Mouse (Mus musculus) limb, embryonic 11.5 days (tissue): Measurements from ENCODE around the gene Bcdin3d. TPM values are rescaled to one million over a fixed set of nuclear protein-coding genes. Genes with fewer than 3 reads are reported as not detected.

Source experiments
- ATAC-seq: fragments of 200-750 bp; cut with Nextera tagmentation; 2 replicates; pipeline ENCODE4 v1.8.0; 2017; ENCODE audit warnings: low read depth; ENCODE audit not compliant: insufficient number of reproducible peaks, low FRiP score, low TSS enrichment
- DNase-seq: peaks from one replicate; pipeline ENCODE4 v3.0.0-alpha.2; 2015; ENCODE audit warnings: low spot score
- H3K27ac ChIP-seq: fragments of 300-500 bp; sonication (generic); replicated peaks from 2 replicates; pipeline ENCODE4 v1.5.1; 2014; ENCODE audit warnings: low read depth, mild to moderate bottlenecking, low read length
- H3K27me3 ChIP-seq: fragments of 300-500 bp; sonication (generic); 2 replicates; pipeline ENCODE4 v1.6.1; 2014; ENCODE audit warnings: mild to moderate bottlenecking, low read length, mixed read lengths; ENCODE audit not compliant: control insufficient read depth, insufficient read depth
- H3K36me3 ChIP-seq: fragments of 300-500 bp; sonication (generic); 2 replicates; pipeline ENCODE4 v1.6.1; 2014; ENCODE audit warnings: mild to moderate bottlenecking, low read length, moderate library complexity, mixed read lengths; ENCODE audit not compliant: control insufficient read depth, insufficient read depth
- H3K4me1 ChIP-seq: fragments of 300-500 bp; sonication (generic); 2 replicates; pipeline ENCODE4 v1.6.1; 2014; ENCODE audit warnings: low read length, mixed read lengths; ENCODE audit not compliant: control insufficient read depth, insufficient read depth
- H3K4me2 ChIP-seq: fragments of 300-500 bp; sonication (generic); 2 replicates; pipeline ENCODE4 v1.6.1; 2014; ENCODE audit warnings: low read depth, mild to moderate bottlenecking, moderate library complexity; ENCODE audit not compliant: severe bottlenecking
- H3K4me3 ChIP-seq: fragments of 300-500 bp; sonication (generic); 2 replicates; pipeline ENCODE4 v1.5.1; 2014; ENCODE audit warnings: low read depth, low read length
- H3K9ac ChIP-seq: fragments of 300-500 bp; sonication (generic); 2 replicates; pipeline ENCODE4 v1.6.1; 2014; ENCODE audit warnings: mild to moderate bottlenecking, low read length
- H3K9me3 ChIP-seq: fragments of 300-500 bp; sonication (generic); 2 replicates; pipeline ENCODE4 v1.6.1; 2016; ENCODE audit warnings: low read length; ENCODE audit not compliant: control insufficient read depth
- WGBS: fragments of 180-500 bp; shearing (Covaris S2); extraction: QIAGEN DNeasy Blood & Tissue Kit; methylation state at CpG from one replicate; pipeline ENCODE4 v1.1.7; 2014; 5-methylcytosine and 5-hydroxymethylcytosine counted together
- polyA plus RNA-seq: library from polyadenylated mRNA; unstranded; fragments of >200 nt; fragmentation: Nextera tagmentation; extraction: Ambion mirVana; gene quantifications from 2 replicates; pipeline ENCODE4 v1.2.1, GENCODE M21; 2014

The Bcdin3d gene
- polyA plus RNA-seq, 1 experiment from 2014 or later, result 17.8 TPM

DNA sequence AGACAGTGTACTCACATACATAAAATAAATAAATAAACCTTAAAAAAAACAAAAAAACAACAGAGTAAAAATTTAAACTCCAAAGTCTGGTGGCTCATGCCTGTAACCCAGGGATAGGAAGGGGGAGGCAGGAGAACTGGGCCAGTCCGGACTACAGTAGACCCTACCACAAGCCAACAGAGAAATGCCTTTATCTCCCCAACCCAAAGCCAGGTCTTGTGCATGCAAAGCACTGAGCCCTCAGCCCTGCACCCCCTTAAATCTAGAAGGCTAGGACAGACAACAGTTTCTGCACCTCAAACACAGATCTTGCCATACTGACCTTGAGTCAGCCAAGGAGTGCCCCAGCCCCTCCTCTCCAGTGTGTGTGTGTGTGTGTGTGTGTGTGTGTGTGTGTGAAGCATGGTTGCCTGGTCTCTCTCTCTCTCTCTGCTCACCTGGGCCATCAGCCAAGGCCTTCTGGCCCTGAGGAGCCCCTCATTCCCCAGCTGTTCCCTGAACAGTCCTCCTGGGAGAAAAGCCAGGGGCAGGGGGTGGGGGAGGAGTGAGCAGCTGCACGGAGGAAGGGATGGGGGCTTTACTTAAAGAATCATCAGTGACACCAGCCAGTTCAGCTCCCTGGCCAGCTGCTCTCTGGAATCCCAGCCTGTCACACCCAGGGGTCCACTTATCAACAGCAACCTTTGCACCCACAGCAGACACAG, 34.3 kb downstream of the Bcdin3d start:
- Histone ChIP-seq H3K4me1 (peaks cover 17% of the 10 kb centered on the region), H3K27ac (0 out of 2 replicates have a peak overlapping the region, but pooled peaks have one; percentile 21), H3K4me2 (no peak overlapping the region), H3K36me3 (no peaks in the 10 kb centered on the region; the same call in 1 of the 2 replicates), H3K9ac (no peak overlapping the region), H3K9me3 (no peaks in the 10 kb centered on the region), H3K4me3 (no peak overlapping the region), H3K27me3 (no peaks in the 10 kb centered on the region)
- DNase-seq, result no peak
- ATAC-seq, result peak; percentile 67
- 48% methylated on average over 2 of the region's 2 CpGs for WGBS

GRCm38 (mm10) chr15:99438966-99439698, 35.4 kb downstream of the Bcdin3d start:
- WGBS, result 81% methylated on average over 8 of the region's 8 CpGs
- H3K4me2 ChIP-seq, result no peak overlapping the region
- H3K36me3 ChIP-seq, result no peaks in the 10 kb centered on the region; the same call in 1 of the 2 replicates
- H3K27ac ChIP-seq, result no peak overlapping the region
- ATAC-seq (no peak), DNase-seq (no peak)
- H3K9ac ChIP-seq, result no peak overlapping the region
- H3K9me3 ChIP-seq, result no peaks in the 10 kb centered on the region
- H3K4me3 ChIP-seq, result no peak overlapping the region
- peaks cover 17% of the 10 kb centered on the region for H3K4me1 ChIP-seq
- no peaks in the 10 kb centered on the region for H3K27me3 ChIP-seq

- Histone ChIP-seq H3K4me2 (no peak overlapping the region), H3K9me3 (no peaks in the 10 kb centered on the region), H3K4me3 (no peak overlapping the region), H3K9ac (no peak overlapping the region), H3K27ac (no peak overlapping the region), H3K27me3 (no peaks in the 10 kb centered on the region), H3K36me3 (no peaks in the 10 kb centered on the region; the same call in 1 of the 2 replicates), H3K4me1 (peaks cover 4% of the 10 kb centered on the region; the same call in 1 of the 2 replicates)
- DNase-seq, result no peak
- ATAC-seq, result no peak
- 89% methylated on average over 12 of the region's 12 CpGs for WGBS
Observed at GRCm38 (mm10) chr15:99433913-99434312, 40.6 kb downstream of the Bcdin3d start.

- Histone ChIP-seq H3K4me1 (peaks cover 4% of the 10 kb centered on the region; the same call in 1 of the 2 replicates), H3K27me3 (no peaks in the 10 kb centered on the region), H3K9me3 (no peaks in the 10 kb centered on the region), H3K9ac (no peak overlapping the region), H3K4me2 (no peak overlapping the region), H3K36me3 (peaks cover 3% of the 10 kb centered on the region), H3K27ac (no peak overlapping the region), H3K4me3 (no peak overlapping the region)
- 91% methylated on average over 16 of the region's 16 CpGs for WGBS
- DNase-seq (no peak), ATAC-seq (no peak)
Observed at GRCm38 (mm10) chr15:99433081-99433718, 41.3 kb downstream of the Bcdin3d start.

- H3K4me3 ChIP-seq, result no peak overlapping the region
- DNase-seq, result no peak
- no peaks in the 10 kb centered on the region for H3K9me3 ChIP-seq
- no peak for ATAC-seq
- H3K9ac ChIP-seq, result 0 out of 2 replicates have a peak overlapping the region, but pooled peaks have one; percentile 4
- no peak overlapping the region for H3K27ac ChIP-seq
- peaks cover 10% of the 10 kb centered on the region for H3K36me3 ChIP-seq
- no peak overlapping the region for H3K4me2 ChIP-seq
- WGBS, result 89% methylated on average over 8 of the region's 8 CpGs
- H3K4me1 ChIP-seq, result peaks cover 2% of the 10 kb centered on the region; the same call in 1 of the 2 replicates
- no peaks in the 10 kb centered on the region for H3K27me3 ChIP-seq
Observed at GRCm38 (mm10) chr15:99431967-99432366, 42.6 kb downstream of the Bcdin3d start.

GRCm38 (mm10) chr15:99431504-99431903, 43.0 kb downstream of the Bcdin3d start:
- DNase-seq (no peak), ATAC-seq (no peak)
- no peak overlapping the region for H3K9ac ChIP-seq
- no peaks in the 10 kb centered on the region for H3K9me3 ChIP-seq
- peaks cover 14% of the 10 kb centered on the region for H3K36me3 ChIP-seq
- WGBS, result 88% methylated on average over 7 of the region's 7 CpGs
- no peak overlapping the region for H3K4me3 ChIP-seq
- no peaks in the 10 kb centered on the region for H3K27me3 ChIP-seq
- H3K27ac ChIP-seq, result no peak overlapping the region
- H3K4me2 ChIP-seq, result no peak overlapping the region
- no peaks in the 10 kb centered on the region for H3K4me1 ChIP-seq

DNA sequence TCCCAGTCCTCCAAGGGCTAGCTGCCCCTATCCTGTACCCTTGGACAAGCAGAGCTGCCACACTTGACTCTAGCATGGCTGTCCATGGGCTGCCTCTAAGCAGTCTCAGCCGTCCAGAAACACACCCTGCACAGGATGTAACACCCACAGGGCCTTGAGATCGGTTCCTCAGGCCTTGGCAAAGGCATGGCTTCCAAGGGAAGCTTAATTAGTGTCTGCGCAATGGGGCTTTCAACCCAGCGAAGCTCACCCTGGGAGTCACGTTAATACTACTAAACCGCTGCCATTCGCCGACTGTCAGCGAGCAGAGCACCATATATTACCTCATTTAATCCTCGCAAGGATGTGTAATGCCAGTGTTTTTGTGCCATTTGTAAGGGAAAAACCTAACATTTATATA, 43.5 kb downstream of the Bcdin3d start:
- H3K9ac ChIP-seq, result no peak overlapping the region
- no peak overlapping the region for H3K4me3 ChIP-seq
- peaks cover 16% of the 10 kb centered on the region for H3K36me3 ChIP-seq
- ATAC-seq (no peak), DNase-seq (no peak)
- H3K4me2 ChIP-seq, result no peak overlapping the region
- no peaks in the 10 kb centered on the region for H3K4me1 ChIP-seq
- no peak overlapping the region for H3K27ac ChIP-seq
- H3K9me3 ChIP-seq, result no peaks in the 10 kb centered on the region
- WGBS, result 86% methylated on average over 10 of the region's 10 CpGs
- H3K27me3 ChIP-seq, result no peaks in the 10 kb centered on the region

GRCm38 (mm10) chr15:99430394-99430793, 44.1 kb downstream of the Bcdin3d start:
- DNase-seq (no peak), ATAC-seq (no peak)
- H3K27ac ChIP-seq, result no peak overlapping the region
- H3K9me3 ChIP-seq, result no peaks in the 10 kb centered on the region
- no peak overlapping the region for H3K4me2 ChIP-seq
- H3K27me3 ChIP-seq, result no peaks in the 10 kb centered on the region
- WGBS, result 87% methylated on average over 8 of the region's 8 CpGs
- no peak overlapping the region for H3K4me3 ChIP-seq
- peaks cover 16% of the 10 kb centered on the region for H3K36me3 ChIP-seq
- no peaks in the 10 kb centered on the region for H3K4me1 ChIP-seq
- no peak overlapping the region for H3K9ac ChIP-seq
